Mouse (Mus musculus): ENCODE results near the gene S100a11.

- TF ChIP-seq EP300 (optimal IDR thresholded peaks at IDR 0.05) (no peak), CTCF (IDR thresholded peaks at IDR 0.05; ENCODE audit: low read depth) (no peak)
These were observed 34.2 kb downstream of the S100a11 start for GRCm38 (mm10) chr3:93554379-93554980.
